Mouse (Mus musculus) MEL-GATA-1-ER (cell line): ENCODE results near the gene Mdc1.
"Not testable (repeated sequence)": the region's sequence is repeated elsewhere in the genome, so short reads cannot be mapped to it uniquely, and the experiment has no call there.

Experiments
- DNase-seq: peaks from one replicate; pipeline ENCODE4 v3.0.0-alpha.2; 2012; ENCODE audit warnings: low read depth; ENCODE audit errors: extremely low read depth

Mdc1 gene

DNA sequence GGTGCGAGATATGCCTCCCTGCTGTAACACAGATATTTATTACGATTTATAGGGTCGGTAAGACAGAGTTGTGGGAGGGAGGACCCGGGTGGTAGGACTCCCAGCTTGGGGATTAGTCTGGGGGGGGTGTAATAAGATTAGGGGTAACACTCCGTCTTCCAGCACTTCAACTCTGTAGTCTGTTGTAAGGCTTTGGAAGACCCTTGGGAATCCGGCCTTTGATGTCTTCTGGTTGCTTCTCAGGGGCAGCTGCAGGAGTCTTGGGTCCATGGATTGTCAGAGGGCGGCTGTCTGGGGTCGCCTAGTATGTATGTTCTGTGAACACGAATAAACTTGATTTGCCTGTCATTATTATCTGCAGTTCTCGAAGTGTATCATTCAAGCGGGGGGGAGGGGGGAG, 18.8 kb upstream of the Mdc1 start:
- no peak for DNase-seq

- peak; percentile 95 for DNase-seq
Measured at GRCm38 (mm10) chr17:35822964-35823937, 18.1 kb upstream of the Mdc1 start, which contains the start of gene Flot1. Flot1 (plus strand) TSS chr17:35823230.

- no peak for DNase-seq
Measured at GRCm38 (mm10) chr17:35824402-35824801, 16.9 kb upstream of the Mdc1 start.

DNA sequence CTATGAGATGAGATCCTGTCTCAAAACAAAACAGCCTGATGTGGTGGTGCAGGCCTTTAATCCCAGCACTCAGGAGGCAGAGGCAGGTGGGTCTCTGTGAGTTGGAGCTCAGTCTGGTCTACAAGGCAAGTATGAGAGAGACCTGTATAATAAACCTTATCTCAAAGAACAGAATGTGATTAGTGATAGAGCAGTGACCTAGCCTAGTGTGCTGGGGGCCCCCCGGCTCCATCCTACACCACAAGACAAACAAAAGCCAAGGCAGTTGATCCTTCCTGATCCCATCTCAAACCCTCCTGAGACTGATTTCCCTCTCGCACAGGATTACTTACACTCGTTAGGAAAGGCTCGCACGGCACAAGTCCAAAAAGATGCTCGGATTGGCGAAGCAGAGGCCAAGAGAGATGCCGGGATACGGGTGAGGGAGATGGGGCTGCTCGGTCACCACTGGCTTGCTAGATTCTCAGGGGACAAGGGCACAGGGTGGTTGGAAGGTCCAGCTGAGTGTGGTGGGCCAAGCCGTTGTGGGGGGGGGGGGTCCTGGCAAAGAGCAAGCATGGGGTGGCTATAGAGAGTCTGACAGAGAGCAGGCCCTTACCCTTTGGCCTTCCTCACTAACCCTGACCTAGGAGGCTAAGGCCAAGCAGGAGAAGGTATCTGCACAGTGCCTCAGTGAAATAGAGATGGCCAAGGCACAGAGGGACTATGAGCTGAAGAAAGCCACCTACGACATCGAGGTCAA, 16.0 kb upstream of the Mdc1 start:
- DNase-seq: no peak

DNA sequence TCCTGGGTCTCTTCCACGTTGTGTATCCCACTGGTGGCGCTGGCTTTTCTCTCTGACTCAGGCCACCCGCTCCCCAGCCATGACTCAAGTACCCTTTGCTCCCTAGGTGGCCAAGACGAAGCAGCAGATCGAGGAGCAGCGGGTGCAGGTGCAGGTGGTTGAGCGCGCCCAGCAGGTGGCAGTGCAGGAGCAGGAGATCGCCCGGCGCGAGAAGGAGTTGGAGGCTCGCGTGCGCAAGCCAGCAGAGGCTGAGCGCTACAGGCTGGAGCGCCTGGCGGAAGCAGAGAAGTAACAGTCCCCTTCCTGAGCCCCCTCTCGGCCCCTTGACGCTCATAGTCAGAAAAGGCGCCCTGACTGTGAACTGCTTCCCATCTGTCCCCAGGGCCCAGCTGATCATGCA, 11.6 kb upstream of the Mdc1 start:
- DNase-seq: no peak

DNA sequence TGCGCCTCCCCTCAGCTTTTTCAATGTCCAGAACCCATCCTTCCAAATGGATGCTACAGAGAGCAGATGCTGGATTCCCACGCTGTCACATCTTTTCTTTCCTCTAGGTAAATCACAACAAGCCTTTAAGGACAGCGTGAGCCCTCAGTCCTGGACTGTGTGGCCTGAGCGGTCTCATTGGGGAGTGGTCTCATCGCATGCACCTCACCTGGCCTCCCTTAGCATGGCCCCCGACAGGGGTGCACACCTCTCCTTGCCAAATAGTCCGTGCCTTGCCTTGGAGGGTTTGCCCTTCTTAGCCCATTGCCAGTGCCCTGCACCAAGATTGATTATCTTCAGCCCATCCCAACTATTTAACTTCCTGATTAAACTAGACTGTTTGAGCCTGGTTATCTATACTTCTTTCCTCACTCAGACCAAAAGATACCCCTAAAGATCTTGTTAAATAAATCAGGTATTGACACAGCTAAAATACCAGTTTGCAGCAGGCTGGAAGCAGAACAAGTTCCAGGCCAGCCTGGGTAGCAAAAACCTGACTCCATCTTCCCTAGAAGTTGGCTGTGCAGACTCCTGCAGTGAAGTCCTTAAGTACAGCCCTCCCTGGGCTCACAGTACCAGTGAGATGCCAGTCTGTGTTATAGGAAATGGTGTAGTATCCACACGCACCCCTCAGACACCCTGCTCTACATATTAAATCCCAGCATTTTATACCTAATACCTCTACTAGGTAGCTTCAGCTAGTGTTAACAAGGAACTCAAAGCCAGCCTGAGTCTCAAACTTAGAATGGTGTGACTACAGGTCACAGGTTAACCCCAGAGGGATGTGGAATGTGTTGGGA, 8.7 kb upstream of the Mdc1 start:
- DNase-seq: no peak

- no peak for DNase-seq
Measured at GRCm38 (mm10) chr17:35833239-35833751, 8.0 kb upstream of the Mdc1 start.

GRCm38 (mm10) chr17:35833894-35834293, 7.4 kb upstream of the Mdc1 start:
- DNase-seq: no peak

- no peak for DNase-seq
Measured at GRCm38 (mm10) chr17:35834696-35835422, 6.5 kb upstream of the Mdc1 start.

- DNase-seq: no peak
Measured at GRCm38 (mm10) chr17:35835424-35836140, 5.7 kb upstream of the Mdc1 start.

DNA sequence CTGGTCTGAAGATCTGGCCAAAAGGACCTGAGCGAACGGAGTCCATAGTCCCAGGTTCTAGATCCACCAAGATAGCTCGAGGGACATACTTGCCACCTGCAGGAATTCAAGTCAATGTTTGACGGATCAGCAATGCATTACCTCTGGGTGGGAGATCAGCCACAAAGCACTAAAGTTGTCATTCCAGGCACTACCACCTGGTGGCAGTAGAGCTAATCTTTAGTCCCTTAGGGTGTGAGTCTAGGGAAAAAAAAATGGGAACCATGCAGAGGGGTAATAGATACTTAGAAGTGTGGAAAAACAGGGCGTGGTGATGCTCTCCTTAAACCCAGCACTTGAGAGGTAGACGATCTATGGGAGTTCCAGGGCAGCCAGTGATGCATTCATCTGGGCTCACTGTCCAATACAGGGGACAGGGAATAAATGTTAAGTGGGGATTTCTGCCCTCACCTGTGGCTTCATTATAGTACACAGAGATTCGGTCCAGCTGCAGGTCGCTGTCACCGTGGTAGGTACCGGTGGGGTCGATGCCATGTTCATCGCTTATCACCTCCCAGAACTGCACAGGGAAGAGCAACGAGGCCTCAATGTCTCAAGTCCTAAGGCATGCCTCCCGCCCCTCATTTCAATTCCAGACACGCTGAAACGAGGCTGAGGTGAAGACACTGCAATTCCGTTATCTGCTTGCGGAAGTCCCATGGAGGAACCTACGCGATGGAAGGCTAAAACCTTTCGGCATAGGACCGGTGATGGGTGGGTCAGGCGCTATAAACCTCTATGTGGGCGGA, 4.9 kb upstream of the Mdc1 start:
- no peak for DNase-seq

- DNase-seq: no peak
Measured at GRCm38 (mm10) chr17:35836991-35837422, 4.3 kb upstream of the Mdc1 start.

DNA sequence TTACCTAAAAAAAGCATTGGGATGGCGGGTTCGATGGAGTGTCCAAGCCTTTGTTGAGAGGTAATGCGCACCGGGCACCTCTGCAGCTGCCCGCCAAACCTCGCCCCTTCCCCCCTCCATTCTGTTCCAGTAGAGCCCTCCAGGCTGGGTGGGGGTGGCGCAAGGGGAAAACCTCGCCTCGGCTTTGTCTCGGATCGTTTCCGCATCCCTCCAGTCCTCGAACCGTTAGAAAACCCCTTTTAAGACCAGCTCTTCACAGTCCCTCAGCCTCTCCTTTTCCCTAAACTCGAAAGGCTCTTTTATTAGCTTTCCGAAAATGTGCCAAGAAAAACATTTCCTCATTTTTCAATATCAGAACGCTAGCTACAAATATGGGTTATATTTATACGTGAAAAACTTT, 3.8 kb upstream of the Mdc1 start:
- no peak for DNase-seq

- DNase-seq: peak; percentile 98
Measured at GRCm38 (mm10) chr17:35838122-35838544, 3.2 kb upstream of the Mdc1 start, which contains the start of gene Tubb5. Tubb5 (minus strand) TSS chr17:35838306.

DNA sequence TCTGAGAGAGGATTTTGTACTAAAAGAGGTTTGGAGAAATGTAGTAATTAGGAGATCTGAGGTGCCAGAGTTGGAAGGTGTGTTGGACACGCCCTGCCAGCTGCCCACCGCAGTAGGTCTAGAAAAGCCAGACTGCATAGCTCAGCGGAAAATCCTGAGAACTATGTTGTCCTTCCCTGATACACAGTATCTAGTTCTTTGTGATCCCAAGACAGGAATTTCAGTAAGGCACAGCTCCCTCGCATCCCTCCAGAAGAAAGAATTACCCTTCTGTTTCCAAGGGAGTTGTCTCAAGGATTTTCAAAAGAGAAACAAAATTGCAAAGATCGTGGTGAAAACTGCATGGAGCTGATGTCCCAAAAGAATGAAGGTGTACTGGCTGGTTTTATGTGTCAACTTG, 2.7 kb upstream of the Mdc1 start:
- DNase-seq: no peak

GRCm38 (mm10) chr17:35839002-35839401, 2.3 kb upstream of the Mdc1 start:
- DNase-seq: not testable (repeated sequence)

- DNase-seq: no peak
Measured at GRCm38 (mm10) chr17:35840561-35840960, 754 bp upstream of the Mdc1 start.

GRCm38 (mm10) chr17:35842006-35842405, 691 bp downstream of the Mdc1 start:
- DNase-seq: no peak

- DNase-seq: no peak
Measured at GRCm38 (mm10) chr17:35843514-35843913, 2.2 kb downstream of the Mdc1 start.
